Mouse (Mus musculus) left cerebral cortex, postnatal 4 days (tissue): ENCODE data around the gene Mdga2. TPM values are rescaled to one million over a fixed set of nuclear protein-coding genes. Genes with fewer than 3 reads are reported as not detected.

Source experiments
- DNase-seq: peaks from one replicate; pipeline ENCODE4 v3.0.0-alpha.2; 2022
- intact Hi-C: fragments of 180-260 bp; cut with DNase I; formaldehyde crosslinking; loops from one replicate; pipeline ENCODE4 v1.15.1; 2025
- total RNA-seq, 2 experiments: library from RNA; stranded (reverse); gene quantifications; 2 replicates each; pipeline ENCODE4 v1.2.3; 2021

Mdga2 gene
- total RNA-seq, result 10 to 100 TPM; 65.6 to 70.2 TPM

DNA sequence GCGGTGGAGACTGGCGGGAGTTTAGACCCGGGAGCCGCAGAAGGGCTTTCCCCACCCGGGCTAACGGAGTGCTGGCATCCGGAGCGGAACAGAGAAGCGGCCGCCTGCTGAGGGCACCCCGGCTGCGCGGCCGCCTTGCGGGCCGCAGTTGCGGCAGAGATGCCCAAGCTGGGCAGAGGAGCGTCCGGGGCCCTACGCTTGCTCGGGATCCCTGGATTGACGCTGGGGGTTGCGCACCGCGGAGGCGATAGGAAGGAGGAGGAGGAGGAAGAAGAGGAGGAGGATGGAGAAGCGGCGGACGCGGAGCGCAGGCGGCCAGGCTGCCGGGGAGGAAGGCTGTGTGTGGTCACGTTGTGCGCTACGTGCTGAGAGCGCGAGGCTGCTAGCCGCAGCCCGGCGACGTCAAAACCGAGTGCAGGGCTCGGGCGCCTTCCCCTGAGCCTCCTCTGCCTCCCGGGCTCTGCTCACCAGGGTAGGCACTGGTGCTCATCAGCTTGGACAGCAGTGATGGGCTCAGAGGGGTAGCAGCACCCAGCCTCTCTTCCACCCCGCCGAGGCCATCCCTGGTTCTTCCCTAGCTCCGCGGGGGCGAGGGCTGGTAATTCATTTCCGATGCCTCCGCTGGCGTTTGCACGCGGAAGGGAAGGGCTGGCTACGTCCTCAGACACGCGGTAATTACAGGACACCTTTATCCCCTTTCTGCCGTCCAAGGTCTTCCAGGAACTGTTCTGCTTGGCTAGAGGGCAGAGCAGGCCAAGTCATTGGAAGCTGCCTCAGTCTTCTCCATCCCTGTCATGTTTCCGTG is at the start of gene Mdga2:
Gene Mdga2, minus strand, starts transcription at position 329 of the 805 bp plus-strand sequence.
- peak; percentile 52 for DNase-seq
- intact Hi-C loops, result loop anchor here (5.0 to 10.0 kb wide), 4 partner anchors 1090 to 1872 kb away; no protein-coding TSS in a partner anchor

DNA sequence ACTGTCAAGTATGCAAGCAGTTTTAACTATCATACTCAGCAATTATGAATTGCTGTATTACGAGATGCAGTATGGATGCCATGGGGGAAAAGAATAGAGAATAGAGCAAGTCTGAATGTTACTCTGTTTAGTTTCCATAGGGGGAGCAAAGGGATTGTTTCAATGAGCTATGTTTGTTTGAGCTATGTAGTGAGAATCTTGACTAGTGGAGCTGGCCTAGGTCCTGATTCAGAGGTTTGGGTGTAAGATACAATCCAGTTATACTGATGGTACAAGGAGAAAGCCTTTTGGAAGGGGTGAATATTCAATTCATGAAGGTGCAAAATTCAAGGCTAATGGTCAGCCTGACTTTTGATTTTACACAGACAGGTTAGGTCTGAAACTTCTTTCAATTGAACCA is 45.1 kb upstream of the Mdga2 start:
- intact Hi-C loops, result no loop called here
- DNase-seq, result no peak

DNA sequence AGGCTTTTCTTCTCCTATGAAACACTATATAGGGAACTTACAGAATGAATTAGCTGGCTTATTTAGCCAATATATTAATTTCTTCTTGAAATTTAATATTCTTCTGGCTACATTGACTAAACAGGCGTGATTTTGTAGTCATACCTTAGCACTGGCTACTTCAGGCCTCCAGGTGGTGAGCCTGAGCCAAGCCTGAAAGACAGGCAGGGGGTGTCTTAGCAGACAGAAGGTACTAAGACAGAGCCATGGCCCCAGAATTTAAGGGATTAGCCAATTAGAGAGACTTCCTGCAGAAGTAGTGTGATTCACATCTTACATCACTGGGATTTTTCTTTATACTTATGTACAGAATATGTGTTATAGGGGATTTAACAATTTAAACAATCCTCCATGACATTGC is 1.2 kb upstream of the Mdga2 start:
- DNase-seq, result peak; percentile 8
- intact Hi-C loops, result loop anchor here (5.0 to 10.0 kb wide), 4 partner anchors 1091 to 1871 kb away; no protein-coding TSS in a partner anchor

- DNase-seq, result peak; percentile 58
- intact Hi-C loops, result loop anchor here (5.0 to 10.0 kb wide), 4 partner anchors 1089 to 1873 kb away; no protein-coding TSS in a partner anchor
These were observed 774 bp downstream of the Mdga2 start for GRCm38 (mm10) chr12:67221329-67222220.

GRCm38 (mm10) chr12:67220641-67221231 is 1.6 kb downstream of the Mdga2 start:
- intact Hi-C loops, result loop anchor here (5.0 to 10.0 kb wide), 4 partner anchors 1088 to 1874 kb away; no protein-coding TSS in a partner anchor
- DNase-seq, result peak; percentile 53

DNA sequence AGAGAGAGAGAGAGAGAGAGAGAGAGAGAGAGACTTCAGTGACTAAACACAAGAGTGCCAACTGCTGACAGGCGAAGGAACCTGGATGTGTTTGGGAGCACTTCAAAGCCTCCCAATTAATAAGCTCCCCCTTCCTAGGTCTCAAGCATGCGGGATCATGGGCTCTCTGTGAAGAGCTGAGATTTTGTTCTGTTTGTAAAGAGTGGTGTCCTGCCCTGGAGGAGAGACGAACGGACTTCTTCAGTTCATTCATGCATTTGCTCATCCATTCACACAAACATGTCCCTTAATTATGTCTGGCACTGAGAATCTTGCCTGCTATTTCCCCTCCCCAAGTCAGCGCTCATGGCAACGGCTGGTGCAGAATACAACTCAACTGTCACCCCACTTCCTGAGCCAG is 2.3 kb downstream of the Mdga2 start:
- peak; percentile 16 for DNase-seq
- intact Hi-C loops, result loop anchor here (5.0 to 10.0 kb wide), 4 partner anchors 1088 to 1875 kb away; no protein-coding TSS in a partner anchor

GRCm38 (mm10) chr12:67219564-67219963 is 2.8 kb downstream of the Mdga2 start:
- peak; percentile 1 for DNase-seq
- intact Hi-C loops, result no loop called here

- DNase-seq, result no peak
- intact Hi-C loops, result no loop called here
These were observed 9.5 kb downstream of the Mdga2 start for GRCm38 (mm10) chr12:67212801-67213200.

- intact Hi-C loops, result no loop called here
- DNase-seq, result peak; percentile 46
These were observed 44.2 kb downstream of the Mdga2 start for GRCm38 (mm10) chr12:67178155-67178554.

GRCm38 (mm10) chr12:67156569-67157237 is 65.6 kb downstream of the Mdga2 start:
- intact Hi-C loops, result no loop called here
- no peak for DNase-seq

GRCm38 (mm10) chr12:67153077-67153476 is 69.3 kb downstream of the Mdga2 start:
- no peak for DNase-seq
- intact Hi-C loops, result no loop called here

DNA sequence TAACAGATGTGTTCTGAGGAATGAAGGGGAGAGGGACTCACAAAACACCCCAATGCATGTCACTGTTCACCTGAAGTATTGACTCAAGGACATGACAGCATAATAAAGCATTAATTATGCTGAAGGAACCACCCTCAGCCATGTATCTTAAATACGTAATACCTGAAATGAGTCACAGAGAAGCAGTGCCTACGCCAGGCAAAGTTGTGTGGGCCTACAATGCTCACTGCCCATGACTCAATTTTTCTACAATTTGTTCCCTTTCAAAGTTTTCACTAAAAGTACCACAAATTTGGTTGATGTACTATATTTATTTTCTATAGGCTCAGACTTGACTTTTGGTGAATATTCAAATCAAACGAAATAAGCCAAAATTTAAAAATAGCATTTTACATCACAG is 80.7 kb downstream of the Mdga2 start:
- intact Hi-C loops, result no loop called here

DNA sequence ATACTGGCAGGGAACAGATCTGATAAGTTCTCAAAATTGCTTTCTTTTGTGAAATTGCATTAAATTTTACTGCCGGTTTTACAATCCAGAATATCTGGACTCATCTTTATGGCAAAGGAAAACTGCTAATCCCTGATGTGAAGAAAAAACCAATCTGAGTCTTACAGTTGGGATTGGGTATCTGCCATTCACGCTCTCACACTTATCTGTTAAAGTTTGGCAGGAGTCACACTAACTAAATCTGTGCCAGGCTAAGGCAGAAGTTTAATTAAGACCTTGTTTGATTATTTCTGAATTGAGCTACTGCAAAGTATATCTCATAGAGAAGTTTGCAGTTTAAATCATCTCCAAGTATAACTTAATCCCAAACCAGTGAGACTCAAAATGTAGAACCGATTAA is 82.2 kb downstream of the Mdga2 start:
- DNase-seq, result no peak
- intact Hi-C loops, result no loop called here

More for the DNA sequence above, 80.7 kb downstream of the Mdga2 start:
- DNase-seq, result no peak

DNA sequence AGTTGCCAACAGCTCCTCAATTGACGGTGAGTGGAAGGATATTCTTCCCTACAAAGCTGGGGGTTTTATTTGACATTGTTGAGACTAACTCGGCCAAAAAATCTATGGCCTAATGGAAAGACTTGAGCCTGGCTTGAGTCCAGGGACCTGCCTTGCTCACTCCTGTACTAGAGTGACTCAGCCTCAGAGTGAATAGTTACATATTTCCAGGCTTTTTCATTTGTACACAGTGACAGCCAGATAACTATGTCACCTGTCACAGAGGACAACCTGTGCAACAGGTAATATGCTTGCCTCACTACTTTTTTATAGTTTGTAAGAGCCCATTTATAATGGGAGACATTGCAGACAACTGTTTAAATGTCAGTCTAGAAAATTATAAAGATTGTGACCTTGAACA is 94.9 kb downstream of the Mdga2 start:
- DNase-seq, result no peak
- intact Hi-C loops, result no loop called here

DNA sequence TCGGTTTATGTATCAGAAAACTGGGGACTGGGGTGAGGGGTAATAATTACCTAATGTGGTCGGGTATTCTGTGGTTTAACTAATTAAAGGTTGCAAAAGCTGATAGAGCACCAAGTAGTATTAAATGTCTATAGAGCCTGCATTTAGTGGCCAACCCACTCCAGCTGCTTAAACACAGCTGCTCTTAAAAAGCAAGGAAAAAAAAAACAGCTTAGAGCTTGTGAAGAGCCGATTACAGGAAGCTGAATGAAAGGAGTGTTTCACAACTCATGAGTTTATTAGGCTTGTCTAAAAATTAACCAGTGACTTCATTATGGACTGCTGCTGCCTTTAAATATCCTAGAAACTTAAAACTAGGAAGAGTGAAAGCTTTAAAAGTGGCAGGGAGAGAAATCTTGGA is 98.5 kb downstream of the Mdga2 start:
- intact Hi-C loops, result no loop called here
- DNase-seq, result no peak

GRCm38 (mm10) chr12:67118652-67119515 is 103.5 kb downstream of the Mdga2 start:
- intact Hi-C loops, result no loop called here
- no peak for DNase-seq

- intact Hi-C loops, result no loop called here
- peak; percentile 12 for DNase-seq
These were observed 118.2 kb downstream of the Mdga2 start for GRCm38 (mm10) chr12:67104171-67104570.

GRCm38 (mm10) chr12:67094414-67094813 is 127.9 kb downstream of the Mdga2 start:
- DNase-seq, result no peak
- intact Hi-C loops, result no loop called here

GRCm38 (mm10) chr12:67090420-67090965 is 131.9 kb downstream of the Mdga2 start:
- no peak for DNase-seq
- intact Hi-C loops, result no loop called here
